ENCODE assay signal across 27 mouse cellular contexts in genomic region chr15:61927385-61928120, GRCm38 (mm10).
DNase-seq lines count a peak whose midpoint lies in the region; ATAC-seq and TF ChIP-seq lines count a peak whose summit lies in the region.
"Had no signal": no experiment of that assay in that cellular context is flagged by ENCODE, and none has a peak within 500 bp of the region (broad histone marks: within the 10 kb centered on the region; RNA-seq: fewer than 3 reads in every experiment).

No protein-coding gene starts in this region.

- H3K36me3 ChIP-seq in ES-Bruce4 (ENCODE audit: control insufficient read depth, insufficient read depth, low read length, poor library complexity, severe bottlenecking): no peaks in the 10 kb centered on the region
- no peaks in the 10 kb centered on the region for H3K36me3 ChIP-seq in neural tube, embryonic 15.5 days
- H3K36me3 ChIP-seq: embryonic facial prominence, embryonic 12.5 days; embryonic facial prominence, embryonic 15.5 days; heart, embryonic 12.5 days; heart, embryonic 15.5 days had no signal

- H3K4me3 ChIP-seq in ES-Bruce4 (ENCODE audit: low read depth, low read length): no peak overlapping the region
- H3K4me3 ChIP-seq in neural tube, embryonic 15.5 days (replicated peaks): no peak overlapping the region
- H3K4me3 ChIP-seq: embryonic facial prominence, embryonic 12.5 days; embryonic facial prominence, embryonic 15.5 days; gastrocnemius, adult 2 months; heart, embryonic 12.5 days; heart, embryonic 15.5 days had no signal

- H3K4me2 ChIP-seq in neural tube, embryonic 15.5 days: no peak overlapping the region
- H3K4me2 ChIP-seq: embryonic facial prominence, embryonic 12.5 days; embryonic facial prominence, embryonic 15.5 days; heart, embryonic 12.5 days; heart, embryonic 15.5 days; hindbrain, embryonic 14.5 days had no signal

- peak; percentile 77 for DNase-seq in ES-CJ7 (ENCODE audit: low read depth, low spot score)
- DNase-seq in WW6 (ENCODE audit: low read depth, low spot score): peak; percentile 24
- DNase-seq in adrenal gland, postnatal 14 days: no peak
- DNase-seq in spleen, postnatal 10 days (ENCODE audit: low spot score in 2 of 2): no peak
- DNase-seq: adrenal gland, adult 2 months; adrenal gland, postnatal 36 days; cerebellum, adult 2 months; cerebellum, adult 9-11 months; cerebellum, postnatal 25 days; forebrain, postnatal 0 days; gastrocnemius, adult 2 months; gastrocnemius, postnatal 14 days; heart, adult 18-20 months; heart, postnatal 10 days; heart, postnatal 4 days had no signal

- TF ChIP-seq CTCF in ES-Bruce4 (IDR thresholded peaks at IDR 0.05; ENCODE audit: low read depth, low read length): no peak

- H3K27me3 ChIP-seq in ES-Bruce4 (ENCODE audit: control insufficient read depth, insufficient read depth, low read length, poor library complexity, severe bottlenecking): no peaks in the 10 kb centered on the region; the same call in 1 of the 2 replicates
- no peaks in the 10 kb centered on the region for H3K27me3 ChIP-seq in neural tube, embryonic 15.5 days (replicated peaks)
- H3K27me3 ChIP-seq: embryonic facial prominence, embryonic 12.5 days; embryonic facial prominence, embryonic 15.5 days; heart, embryonic 12.5 days; heart, embryonic 15.5 days had no signal

- TF ChIP-seq POLR2A in ES-Bruce4 (IDR thresholded peaks at IDR 0.05; ENCODE audit: insufficient read depth, low read length): no peak

- H3K27ac ChIP-seq in ES-Bruce4 (ENCODE audit: insufficient read depth, low read length): no peak overlapping the region
- no peak overlapping the region; the same call in 1 of the 2 replicates for H3K27ac ChIP-seq in neural tube, embryonic 15.5 days (replicated peaks)
- H3K27ac ChIP-seq: embryonic facial prominence, embryonic 12.5 days; embryonic facial prominence, embryonic 15.5 days; gastrocnemius, adult 2 months; heart, embryonic 15.5 days; hindbrain, embryonic 14.5 days; hindbrain, postnatal 0 days had no signal

- H3K9ac ChIP-seq in ES-Bruce4 (ENCODE audit: low read depth, poor library complexity, severe bottlenecking): no peak overlapping the region
- no peak overlapping the region for H3K9ac ChIP-seq in neural tube, embryonic 15.5 days (replicated peaks)
- H3K9ac ChIP-seq: embryonic facial prominence, embryonic 12.5 days; embryonic facial prominence, embryonic 15.5 days; forebrain, postnatal 0 days; heart, embryonic 12.5 days; heart, embryonic 15.5 days; hindbrain, embryonic 14.5 days had no signal

- 47% methylated on average over 15 of the region's 15 CpGs for WGBS in neural tube, embryonic 15.5 days

- no peaks in the 10 kb centered on the region for H3K4me1 ChIP-seq in ES-Bruce4 (ENCODE audit: control insufficient read depth, insufficient read depth, low read length)
- H3K4me1 ChIP-seq in neural tube, embryonic 15.5 days: peaks cover 9% of the 10 kb centered on the region; the same call in 1 of the 2 replicates
- H3K4me1 ChIP-seq: embryonic facial prominence, embryonic 12.5 days; embryonic facial prominence, embryonic 15.5 days; heart, embryonic 12.5 days; heart, embryonic 15.5 days had no signal

- 0 out of 2 replicates have a peak, but pooled peaks have one; percentile 46 for TF ChIP-seq EP300 in ES-Bruce4 (IDR thresholded peaks at IDR 0.05; ENCODE audit: insufficient read depth, low read depth, low read length)

- H3K9me3 ChIP-seq in ES-Bruce4 (replicated peaks; ENCODE audit: control insufficient read depth, insufficient read depth, low read length, poor library complexity, severe bottlenecking): no peaks in the 10 kb centered on the region
- H3K9me3 ChIP-seq in neural tube, embryonic 15.5 days (replicated peaks): no peaks in the 10 kb centered on the region
- H3K9me3 ChIP-seq: embryonic facial prominence, embryonic 12.5 days; embryonic facial prominence, embryonic 15.5 days; heart, embryonic 12.5 days; heart, embryonic 15.5 days had no signal

- ATAC-seq in neural tube, embryonic 15.5 days (ENCODE audit: low FRiP score): 0 out of 2 replicates have a peak, but pooled peaks have one; percentile 56
- ATAC-seq: CD4-positive, CD25-positive, alpha-beta regulatory T cell, adult 4 months; forebrain, embryonic 14.5 days; forebrain, postnatal 0 days; hindbrain, postnatal 0 days; inflammation-experienced regulatory T-cells, adult 6 months; intestine, postnatal 0 days had no signal

Comparison
In these comparisons a context has a peak if more than half of its experiments do, and no peak if none do; other contexts are left out.
1. DNase-seq: peak in ES-CJ7 (single experiment) and WW6 (single experiment); none in adrenal gland, postnatal 14 days (single experiment) and spleen, postnatal 10 days (0 of 2).